Mouse (Mus musculus) embryo, embryonic 11 days (tissue): Measurements from ENCODE around the gene Ino80b.

ENCODE experiments used
- DNase-seq: peaks from one replicate; pipeline ENCODE4 v3.0.0-alpha.2; 2015

Gene Ino80b

DNA sequence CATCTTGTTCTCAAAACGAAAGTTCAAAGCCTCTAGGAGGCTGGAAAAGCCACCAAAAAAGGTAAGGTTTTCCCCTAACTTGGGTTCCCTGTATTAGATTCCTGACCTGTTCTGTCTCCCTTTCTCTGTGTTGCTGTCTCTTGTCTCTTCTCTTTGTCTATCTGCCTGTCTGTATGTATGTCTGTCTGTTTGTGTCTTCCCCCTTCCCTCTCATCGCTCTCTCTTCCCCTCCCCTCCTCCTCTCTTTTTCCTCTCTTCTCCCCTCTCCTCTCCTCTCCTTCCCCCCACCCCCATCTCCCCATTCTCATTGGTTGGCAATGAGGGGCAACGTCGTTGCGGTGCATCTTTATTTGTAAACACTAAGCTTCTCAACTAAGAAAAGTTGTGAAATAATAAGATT, at the start of gene Ino80b:
Gene Ino80b, minus strand, starts transcription at position 101 of the 400 bp plus-strand sequence.
- DNase-seq, result no peak

DNA sequence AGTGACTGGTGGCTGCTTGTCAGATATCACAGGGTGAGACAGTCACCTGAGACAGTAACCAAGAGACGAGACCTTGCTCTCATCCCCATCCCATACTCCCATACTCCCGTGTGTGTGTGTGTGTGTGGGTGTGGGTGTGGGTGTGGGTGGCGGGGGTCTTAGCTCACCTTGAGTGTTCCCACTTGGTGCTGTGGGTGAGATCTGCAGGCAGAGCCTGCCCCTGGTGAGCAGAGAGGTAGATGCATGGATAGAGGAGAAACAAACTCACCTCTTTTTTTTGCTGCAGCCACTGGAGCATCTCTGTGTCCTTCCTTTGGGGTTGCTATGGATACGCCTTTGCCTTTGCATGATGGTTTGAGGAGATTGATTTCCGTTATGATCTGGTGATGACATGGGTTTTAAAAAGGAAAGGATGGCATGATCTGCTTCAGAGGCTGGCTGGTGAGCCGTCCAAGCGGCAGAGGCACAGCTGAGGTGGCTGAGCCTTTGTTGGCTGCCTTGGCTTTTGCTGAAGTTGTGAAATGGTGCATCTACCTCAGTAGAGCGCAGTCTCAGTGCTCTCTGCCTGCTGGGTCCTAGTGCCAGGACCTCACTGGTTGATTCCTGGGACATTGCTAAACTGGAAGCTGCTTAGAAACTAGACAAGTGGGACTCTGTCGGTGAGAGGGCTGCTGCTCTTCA, 47.1 kb upstream of the Ino80b start:
- DNase-seq, result no peak

DNA sequence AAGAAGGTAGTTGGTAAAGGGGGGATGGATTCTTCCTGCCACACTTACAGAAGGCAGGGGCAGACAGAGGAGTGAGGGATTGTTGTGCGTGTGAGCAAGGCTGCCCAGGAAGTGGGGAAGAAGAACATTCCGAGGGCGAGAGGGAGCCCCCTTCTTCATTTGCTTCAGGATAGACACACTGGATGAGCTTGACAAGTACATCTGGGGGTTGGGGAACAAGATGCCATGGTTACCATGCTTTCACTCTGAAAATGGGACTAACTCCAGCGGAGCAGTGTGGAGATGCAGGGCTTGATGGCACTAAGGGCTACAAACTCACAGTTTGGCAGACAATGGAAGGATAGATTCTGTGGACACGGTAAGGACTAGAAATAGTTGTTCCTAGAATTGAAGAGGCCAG, 45.8 kb upstream of the Ino80b start:
- no peak for DNase-seq

DNA sequence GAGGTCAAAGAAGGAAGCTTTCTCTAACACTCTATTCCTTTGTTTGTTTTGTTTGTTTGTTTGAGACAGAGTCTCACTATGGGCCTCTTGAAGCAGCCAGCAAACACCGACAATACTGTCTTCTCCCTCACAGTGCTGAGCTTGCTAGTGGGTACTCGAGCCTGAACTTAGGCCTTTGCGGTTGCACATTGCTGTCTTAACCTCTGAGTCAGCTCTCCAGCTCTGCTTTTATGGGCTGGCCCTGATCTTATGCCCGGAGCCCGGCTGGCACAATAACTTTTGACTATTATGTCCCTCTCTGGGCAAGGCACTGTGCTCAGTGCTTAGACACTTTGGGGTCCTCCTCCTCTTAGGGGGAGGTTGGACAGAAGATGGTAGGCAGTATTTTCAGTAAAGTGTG, 44.6 kb upstream of the Ino80b start:
- no peak for DNase-seq

DNA sequence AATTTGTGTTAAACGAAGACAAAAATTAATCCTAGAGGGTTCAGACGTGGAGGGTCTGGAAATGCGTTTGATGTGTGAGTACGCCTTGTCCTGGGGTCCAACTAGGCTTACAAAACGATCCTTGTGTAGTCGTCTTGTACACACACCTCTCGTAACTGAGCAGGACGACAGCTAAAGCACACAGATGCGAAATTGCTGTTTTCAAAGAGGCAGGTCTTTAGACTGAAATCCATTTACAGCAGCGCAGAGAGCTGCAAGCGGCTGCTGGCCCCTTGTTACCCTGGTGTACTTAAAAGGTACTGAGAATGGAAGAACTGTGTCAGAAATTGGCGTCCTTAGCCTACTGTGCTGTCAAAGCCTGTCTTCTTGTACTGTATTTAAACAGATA, 41.0 kb upstream of the Ino80b start:
- DNase-seq, result peak; percentile 44

DNA sequence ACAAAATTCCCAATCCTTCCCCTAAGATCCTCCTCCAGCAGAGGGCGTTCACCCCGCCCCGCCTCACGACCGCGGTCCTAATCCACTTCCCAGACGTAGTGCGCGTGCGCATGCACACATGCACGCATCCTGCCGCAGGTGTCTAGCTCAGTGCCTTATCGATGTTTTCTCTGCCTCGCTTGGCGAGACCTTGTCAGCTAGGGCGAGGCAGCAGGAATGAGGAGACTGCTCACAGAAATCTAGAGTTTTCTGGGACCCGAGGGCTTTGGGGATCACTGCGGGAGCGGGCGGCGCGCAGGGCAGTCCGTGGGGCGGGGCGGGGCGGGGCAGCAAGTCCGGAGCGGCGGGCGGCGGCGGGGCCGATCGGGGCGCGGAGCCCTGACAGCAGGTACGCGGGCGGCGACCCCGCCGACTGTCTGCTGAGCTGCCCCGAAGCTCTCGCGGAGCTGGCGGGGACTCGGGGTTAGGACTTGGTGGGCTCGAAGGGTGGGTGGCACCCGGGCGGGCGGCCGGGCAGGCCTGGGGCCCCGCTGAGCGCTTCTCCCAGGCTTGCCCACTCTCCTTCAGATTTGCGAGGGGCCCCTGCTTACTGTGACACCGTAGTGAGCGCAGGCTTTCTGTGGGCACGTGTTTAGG, 40.5 kb upstream of the Ino80b start, which contains the start of gene Dctn1:
Gene Dctn1, plus strand, starts transcription at position 314 of the 636 bp plus-strand sequence.
- DNase-seq, result peak; percentile 97

DNA sequence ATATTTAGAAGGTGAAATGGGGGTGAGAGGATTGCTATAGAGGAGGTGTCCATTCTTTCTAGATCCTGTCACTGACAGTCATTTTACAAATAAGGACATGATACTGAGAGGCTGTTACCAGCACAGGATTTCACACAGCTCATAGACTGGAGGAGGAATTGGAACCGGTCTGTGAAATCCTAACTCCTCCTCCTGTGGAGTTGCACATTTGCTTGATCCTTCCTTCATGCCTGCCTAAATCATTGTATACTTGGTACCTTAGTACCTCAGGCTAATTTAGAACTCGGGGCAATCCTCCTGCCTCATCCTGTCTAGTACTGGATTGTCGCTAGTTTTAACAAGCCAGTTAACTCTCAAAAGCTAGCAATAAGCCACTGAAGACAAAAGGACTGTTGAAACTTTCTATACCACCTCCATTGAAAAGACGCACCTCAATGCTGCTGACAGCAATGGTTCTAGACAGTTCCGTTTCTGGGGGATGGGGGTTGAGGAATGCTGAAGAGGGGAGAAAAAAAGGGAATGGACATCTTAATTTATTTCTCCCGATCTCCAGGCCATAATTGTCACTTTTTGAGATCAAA, 39.9 kb upstream of the Ino80b start:
- no peak for DNase-seq

DNA sequence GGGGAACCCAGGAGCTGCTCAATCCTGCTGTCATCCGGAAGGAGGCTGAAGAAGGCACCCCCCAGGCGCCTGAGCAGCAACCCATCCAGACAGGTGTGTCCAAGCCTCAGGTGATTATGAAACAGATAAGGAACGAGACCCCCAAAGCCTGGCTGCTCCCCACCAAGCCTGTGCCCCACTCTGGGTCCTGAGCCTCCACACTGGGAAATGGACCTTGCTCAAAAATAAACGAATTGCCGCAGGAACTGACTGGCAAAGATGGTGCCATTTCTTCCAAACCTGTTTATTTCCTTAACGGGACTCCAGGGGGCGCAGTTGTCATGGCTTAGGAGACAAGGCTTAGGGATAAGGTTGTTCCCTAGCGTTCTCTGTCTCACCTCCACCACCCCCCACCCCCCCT, 37.5 kb upstream of the Ino80b start:
- peak; percentile 75 for DNase-seq

DNA sequence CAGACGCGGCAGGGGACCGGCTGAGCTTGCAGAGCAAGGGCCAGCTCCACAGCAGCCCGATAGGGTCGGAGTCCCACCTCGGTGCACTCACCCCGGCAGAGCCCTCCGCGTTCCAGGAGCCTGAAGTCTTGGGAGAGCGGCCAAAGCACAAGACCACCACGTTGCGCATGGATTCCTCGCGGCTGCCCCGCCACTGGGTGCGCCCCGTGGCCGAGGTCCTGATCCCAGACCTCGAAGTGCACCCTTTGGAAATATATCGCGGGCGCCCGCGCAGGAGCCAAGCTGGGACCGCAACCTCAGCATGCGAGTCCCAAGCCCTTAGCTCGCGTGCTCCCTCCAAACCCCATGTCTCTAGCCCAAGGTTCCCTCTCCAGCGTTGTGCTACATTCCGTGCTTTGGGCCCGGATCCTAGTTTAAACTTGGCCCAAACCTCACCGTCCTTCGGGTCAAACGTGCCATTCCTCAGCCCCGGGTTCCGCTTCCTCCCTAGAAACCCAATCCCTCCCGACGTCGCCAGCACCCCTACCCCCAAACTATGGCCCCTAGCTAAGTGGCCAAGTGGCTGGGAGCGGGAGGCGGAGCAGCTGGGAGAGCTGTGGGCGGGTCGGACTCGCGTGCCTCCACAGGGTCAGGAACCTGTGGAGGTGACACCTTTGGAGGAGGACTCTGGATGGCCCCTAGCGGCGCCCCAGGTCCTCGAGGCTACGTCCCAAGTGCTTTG, 36.9 kb upstream of the Ino80b start:
- DNase-seq, result peak; percentile 46

DNA sequence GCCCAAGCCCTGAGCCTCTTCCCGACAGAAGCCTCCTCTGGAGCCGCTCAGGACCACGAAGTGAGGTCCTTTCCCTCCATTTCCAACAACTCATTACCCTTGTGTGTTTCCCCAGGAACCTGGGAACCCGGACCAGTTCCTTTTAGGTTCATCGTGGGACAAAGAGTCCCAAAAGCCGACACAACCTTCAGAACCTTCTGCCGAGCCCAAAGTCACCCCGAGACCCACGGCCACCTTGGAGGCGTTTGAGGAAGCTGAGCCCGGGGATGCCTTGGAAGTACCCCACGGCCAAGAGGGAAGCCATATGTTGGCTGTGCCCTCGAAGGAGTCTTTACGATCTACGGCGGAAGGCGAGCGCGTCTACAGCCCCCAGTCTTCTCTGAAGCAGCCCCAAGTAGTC, 36.2 kb upstream of the Ino80b start:
- DNase-seq, result peak; percentile 22

DNA sequence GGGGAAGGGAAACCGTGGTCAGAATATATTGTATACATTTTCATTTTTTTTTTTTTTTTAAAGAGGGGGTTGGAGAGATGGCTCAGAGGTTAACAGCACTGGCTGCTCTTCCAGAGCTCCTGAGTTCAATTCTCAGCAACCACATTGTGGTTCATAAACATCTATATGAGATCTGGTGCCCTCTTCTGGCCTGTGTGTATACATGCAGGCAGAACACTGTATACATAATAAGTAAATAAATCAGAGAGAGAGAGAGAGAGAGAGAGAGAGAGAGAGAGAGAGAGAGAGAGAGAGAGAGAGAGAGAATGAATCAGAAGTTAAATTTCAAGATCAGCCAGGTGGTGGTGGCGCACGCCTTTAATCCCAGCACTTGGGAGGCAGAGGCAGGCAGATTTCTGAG, 34.2 kb upstream of the Ino80b start:
- peak; percentile 86 for DNase-seq

DNA sequence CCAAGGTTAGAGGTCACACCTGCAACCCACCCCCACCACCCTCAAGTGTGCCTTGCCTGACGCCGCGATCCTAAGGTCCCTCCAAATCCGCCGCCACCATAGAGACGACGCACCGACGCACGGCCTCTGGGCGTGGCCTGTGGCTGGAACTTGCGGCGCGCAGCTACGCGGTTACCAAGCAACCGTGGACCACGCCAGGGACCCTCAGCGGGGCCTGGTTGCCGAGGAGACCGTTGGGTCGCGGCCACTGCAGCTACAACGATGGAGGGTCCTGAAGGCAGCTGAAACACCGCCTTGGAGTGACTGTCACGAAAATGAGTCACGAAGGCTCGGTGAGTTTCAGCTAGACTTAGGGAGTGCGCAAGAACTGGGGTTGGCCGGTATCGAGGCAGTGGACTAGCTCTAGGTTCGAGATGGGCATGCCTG, 31.0 kb upstream of the Ino80b start, which contains the start of the genes Wdr54 and 1700003E16Rik:
Gene Wdr54, minus strand, starts transcription at position 139 of the 426 bp plus-strand sequence.
Gene 1700003E16Rik, plus strand, starts transcription at position 146 of the 426 bp plus-strand sequence.
- peak; percentile 97 for DNase-seq

DNA sequence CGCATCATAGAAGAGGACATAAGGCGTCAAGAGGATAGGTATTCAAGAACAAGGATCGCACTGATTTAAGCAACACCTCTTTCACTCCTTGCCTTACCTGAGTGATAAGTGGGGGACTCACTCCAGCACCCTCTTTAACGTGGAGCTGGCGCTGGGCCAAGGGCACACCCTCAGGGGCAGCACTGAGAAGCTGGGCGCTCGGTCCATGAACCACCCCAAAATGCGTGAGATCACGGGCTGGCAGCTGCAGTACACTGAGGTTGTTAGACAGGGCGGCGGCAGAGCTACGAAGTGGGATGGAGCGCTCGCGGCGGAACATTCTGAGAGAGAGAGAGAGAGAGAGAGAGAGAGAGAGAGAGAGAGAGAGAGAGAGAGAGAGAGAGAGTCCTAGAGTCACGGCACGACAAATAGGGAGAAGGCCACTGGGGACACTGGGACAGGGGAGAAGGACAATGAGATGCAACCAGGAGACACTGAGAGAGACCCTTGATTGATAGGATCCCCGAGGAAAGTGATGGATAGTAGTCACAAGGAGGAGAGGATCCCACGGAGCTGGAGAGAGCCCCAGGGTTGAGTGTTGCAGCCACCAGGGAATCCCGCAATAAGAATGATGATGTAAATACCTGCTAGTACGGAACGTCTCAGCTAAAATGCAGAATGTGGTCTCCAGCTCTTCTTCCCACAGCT, 30.5 kb upstream of the Ino80b start:
- peak; percentile 45 for DNase-seq

DNA sequence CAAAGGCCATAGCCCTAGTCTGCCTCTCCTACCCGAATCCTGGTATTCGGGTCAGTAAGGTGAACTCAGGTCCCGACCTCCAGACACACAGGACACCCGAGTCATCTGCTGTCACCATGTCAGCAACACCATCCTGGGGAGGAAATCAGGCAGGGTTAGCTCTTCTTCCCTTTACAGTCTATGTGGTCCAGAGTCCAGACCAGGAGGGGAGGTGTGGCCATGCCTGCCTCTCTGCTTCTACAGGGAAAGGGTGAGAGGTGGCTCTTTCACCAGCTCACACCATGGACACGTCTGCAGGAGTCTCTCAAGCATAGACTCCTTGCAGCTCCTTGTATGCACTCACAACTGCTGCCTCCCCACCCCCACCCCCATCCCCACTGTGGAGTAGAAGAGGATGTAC, 28.3 kb upstream of the Ino80b start:
- no peak for DNase-seq

DNA sequence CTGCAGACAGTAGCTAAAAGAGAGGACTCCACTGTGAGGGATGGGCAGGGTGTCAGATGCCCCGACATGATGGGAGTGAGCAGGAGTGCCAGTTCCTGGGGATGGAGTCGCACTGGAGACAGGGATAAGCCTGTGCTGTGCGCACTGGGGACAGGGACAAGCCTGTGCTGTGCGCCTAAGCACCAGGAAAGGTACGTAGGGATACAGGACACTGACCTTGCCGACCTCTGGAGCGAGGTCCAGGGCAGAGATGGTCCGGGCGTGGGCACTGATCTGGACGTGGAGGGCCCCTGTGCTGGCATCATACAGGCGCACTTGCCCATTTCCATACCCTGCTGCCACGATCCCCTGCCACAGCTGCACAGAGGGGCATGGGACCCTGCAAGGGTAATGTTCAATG, 27.8 kb upstream of the Ino80b start:
- DNase-seq, result no peak

DNA sequence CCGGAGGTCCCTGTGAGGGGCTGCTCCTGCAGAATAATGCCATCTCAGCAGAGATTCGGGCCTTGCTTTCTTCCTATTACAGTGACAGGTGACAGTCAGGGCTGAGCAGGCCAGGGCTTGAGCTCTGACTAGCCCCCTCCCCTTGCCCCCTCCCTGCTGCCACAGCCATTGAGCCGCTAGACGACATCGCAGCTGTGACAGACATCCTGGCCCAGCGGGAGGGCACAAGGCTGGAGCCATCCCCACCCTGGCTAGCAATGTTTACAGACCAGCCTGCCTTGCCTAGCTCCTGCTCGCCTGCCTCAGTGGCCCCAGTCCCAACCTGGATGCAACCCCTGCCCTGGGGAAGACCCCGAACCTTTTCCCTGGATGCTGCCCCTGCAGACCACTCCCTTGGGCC, 26.5 kb upstream of the Ino80b start:
- DNase-seq, result no peak

DNA sequence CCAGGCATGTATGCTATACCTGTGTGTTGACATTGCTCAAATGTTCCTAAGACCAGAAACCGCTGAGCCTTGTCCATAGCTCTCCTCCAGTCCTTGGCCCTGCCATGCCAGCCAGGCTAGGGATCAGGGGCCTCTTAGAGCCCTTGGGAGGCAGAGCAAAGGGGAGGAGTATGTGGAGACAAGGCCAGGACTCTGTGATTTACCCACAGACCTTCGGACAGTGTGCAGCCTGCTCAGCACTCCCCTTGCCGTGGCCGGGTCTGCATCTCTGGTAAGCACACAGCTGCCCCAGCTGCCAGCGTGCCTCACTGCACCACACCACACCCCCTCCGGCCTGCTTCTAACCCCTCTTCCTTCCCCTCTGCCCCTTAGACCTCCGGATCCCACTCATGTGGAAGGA, 22.0 kb upstream of the Ino80b start:
- no peak for DNase-seq

DNA sequence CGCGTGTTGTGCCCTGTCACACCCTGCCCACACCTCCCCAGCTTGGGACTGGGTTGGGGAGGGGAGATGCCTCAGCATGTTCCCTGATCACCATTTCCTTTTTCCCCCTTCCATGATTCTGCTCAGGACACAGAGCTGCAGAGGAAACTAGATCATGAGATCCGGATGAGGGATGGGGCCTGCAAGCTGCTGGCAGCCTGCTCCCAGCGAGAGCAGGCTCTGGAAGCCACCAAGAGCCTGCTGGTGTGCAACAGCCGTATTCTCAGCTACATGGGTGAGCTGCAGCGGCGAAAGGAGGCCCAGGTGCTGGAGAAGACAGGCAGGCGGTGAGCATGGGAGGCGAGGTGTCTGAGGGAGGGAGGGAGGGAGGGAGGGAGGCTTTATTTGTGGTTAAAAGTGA, 20.6 kb upstream of the Ino80b start:
- no peak for DNase-seq

DNA sequence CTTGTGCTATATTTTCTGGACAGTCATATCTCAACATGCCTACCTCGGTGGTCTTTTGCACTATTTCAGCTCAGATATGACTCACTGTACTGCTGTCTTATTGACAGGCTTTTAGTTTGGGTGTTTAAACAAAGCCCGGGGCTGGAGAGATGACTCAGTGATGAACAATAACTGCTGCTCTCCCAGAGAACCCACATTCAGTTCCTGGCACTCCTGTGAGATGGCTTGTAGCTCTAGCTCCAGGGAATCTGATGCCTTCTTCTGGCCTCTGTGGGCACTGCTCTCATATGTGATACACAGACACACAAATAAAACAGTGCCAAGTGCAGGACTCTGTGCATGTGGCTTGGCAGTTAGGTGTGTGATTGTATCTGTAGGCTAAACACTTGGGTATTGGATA, 20.0 kb upstream of the Ino80b start:
- DNase-seq, result no peak

DNA sequence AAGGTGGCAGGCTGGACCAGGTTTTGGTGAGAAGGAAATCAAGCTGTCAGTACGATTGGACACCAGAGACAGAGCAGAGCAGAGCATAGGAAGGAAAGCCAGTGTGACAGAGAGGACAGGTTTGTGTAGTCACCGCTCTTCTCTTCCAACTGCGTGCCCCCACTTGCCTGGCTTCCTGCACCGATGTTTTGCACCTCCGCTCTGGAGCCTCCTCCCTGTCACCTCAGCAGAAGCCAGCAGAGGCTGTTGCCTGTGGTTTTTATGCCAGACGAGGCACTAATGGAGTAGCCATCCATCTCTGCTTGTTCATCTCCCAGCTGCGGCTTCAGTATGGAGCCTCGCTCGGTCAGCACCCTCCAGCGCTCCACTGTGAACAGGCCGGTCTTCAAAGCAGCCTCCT, 17.7 kb upstream of the Ino80b start:
- DNase-seq, result no peak

DNA sequence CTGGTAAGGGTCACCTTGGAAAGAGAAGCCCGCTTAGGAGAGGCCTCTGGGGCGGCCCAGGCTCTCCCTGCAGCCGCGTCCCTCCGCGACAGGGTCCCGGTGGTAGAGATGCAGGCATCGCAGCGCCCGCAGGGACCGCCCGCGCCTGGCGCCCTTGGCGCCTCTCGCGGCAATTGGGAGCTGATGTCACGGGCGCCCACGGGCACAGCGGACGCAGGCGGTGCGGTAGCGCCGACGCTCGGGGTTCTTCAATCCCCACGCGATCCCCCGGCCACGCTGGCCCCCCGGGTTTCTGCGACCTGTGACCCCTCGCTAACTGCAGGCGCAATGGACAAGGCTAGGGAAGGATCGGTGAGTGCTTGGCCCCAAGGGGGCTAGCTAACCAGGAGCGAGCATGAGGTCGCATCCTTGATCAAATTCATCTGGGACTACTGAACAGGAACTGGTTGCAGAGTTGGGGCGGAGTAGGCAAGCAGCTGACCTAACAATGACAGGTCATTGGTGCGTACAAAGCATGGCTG, 17.0 kb upstream of the Ino80b start:
- peak; percentile 56 for DNase-seq

DNA sequence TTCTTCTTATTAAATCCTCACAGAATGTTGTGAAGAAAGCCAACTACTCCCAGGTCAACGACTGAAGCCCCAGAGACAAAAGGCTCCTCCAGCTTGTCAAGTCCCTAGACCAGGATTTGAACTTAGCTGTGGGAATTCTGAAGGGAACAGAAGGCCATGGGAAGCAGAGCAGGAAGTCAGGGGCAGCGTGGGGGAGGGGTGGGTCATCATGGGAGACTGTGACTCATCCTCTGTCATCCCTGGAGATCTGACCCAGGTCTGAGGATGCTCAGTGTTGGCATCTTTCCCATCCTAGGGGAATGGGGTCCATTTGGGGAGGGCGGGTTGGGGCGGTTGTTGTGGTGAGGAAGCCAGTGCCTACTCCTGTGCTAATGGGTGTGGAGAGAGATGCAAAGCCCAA, 16.4 kb upstream of the Ino80b start:
- DNase-seq, result no peak

DNA sequence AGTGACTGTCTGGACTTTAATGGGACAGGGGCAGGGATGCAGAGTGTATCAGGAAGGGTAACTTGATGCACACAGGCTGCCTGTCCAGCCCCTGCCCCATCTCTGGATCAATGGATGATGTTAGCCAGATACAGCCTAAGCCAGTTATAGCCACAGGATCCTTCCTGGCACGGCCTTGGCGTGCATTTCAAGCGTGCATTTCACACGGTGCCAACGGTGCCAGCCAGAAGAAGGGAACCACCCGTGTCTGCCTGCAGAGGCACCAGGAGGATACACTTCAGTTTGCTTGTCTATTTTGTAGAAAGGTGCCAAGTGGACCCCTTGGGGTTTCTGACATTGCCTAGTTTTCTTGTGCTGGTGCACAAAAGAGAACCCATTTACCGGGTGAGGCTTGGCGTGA, 14.8 kb upstream of the Ino80b start:
- no peak for DNase-seq
